Mouse (Mus musculus): ENCODE data around the gene Ube2c. TPM values are rescaled to one million over a fixed set of nuclear protein-coding genes. Genes with fewer than 3 reads are reported as not detected.
A peak's percentile ranks its signal among the peaks of the same experiment; 100 is the strongest.

The Ube2c gene
- total and polyA plus RNA-seq, 2 experiments from 2014 or later = 18.1 to 38.5 TPM

GRCm38 (mm10) chr2:164787779-164788178 is 18.1 kb downstream of the Ube2c start:
- Histone ChIP-seq H3K27ac (ENCODE audit: low read depth, low read length) (no peak overlapping the region), H3K36me3 (ENCODE audit: insufficient read depth, low read length) (peaks cover 20% of the 10 kb centered on the region; the same call in 1 of the 2 replicates), H3K4me2 (ENCODE audit: low read depth, low read length, poor library complexity, severe bottlenecking) (no peak overlapping the region; the same call in 1 of the 2 replicates), H3K4me3 (ENCODE audit: low read depth, low read length) (no peak overlapping the region), H3K9me3 (ENCODE audit: low read length) (no peaks in the 10 kb centered on the region), H3K4me1 (ENCODE audit: insufficient read depth, low read length) (peaks cover 6% of the 10 kb centered on the region; the same call in 1 of the 2 replicates), H3K27me3 (ENCODE audit: insufficient read depth, low read length) (no peaks in the 10 kb centered on the region), H3K9ac (replicated peaks; ENCODE audit: low read length, poor library complexity, severe bottlenecking) (no peak overlapping the region)
- ATAC-seq (ENCODE audit: low FRiP score) (no peak), DNase-seq (ENCODE audit: low spot score) (no peak)
- 79% methylated on average over 10 of the region's 10 CpGs for WGBS
- TF ChIP-seq CTCF (IDR thresholded peaks at IDR 0.05) = no peak

GRCm38 (mm10) chr2:164788411-164788810 is 18.7 kb downstream of the Ube2c start:
- Histone ChIP-seq H3K4me3 (ENCODE audit: low read depth, low read length) (no peak overlapping the region), H3K4me2 (ENCODE audit: low read depth, low read length, poor library complexity, severe bottlenecking) (peak overlapping the region; percentile 9; the same call in 1 of the 2 replicates), H3K27ac (ENCODE audit: low read depth, low read length) (no peak overlapping the region), H3K9me3 (ENCODE audit: low read length) (no peaks in the 10 kb centered on the region), H3K9ac (replicated peaks; ENCODE audit: low read length, poor library complexity, severe bottlenecking) (0 out of 2 replicates have a peak overlapping the region, but pooled peaks have one; percentile 5), H3K27me3 (ENCODE audit: insufficient read depth, low read length) (no peaks in the 10 kb centered on the region), H3K36me3 (ENCODE audit: insufficient read depth, low read length) (peaks cover 22% of the 10 kb centered on the region; the same call in 1 of the 2 replicates), H3K4me1 (ENCODE audit: insufficient read depth, low read length) (peaks cover 6% of the 10 kb centered on the region; the same call in 1 of the 2 replicates)
- DNase-seq (ENCODE audit: low spot score) = no peak
- ATAC-seq (ENCODE audit: low FRiP score) = no peak
- WGBS = 70% methylated on average over 4 of the region's 4 CpGs
- TF ChIP-seq CTCF (IDR thresholded peaks at IDR 0.05) = no peak

GRCm38 (mm10) chr2:164790451-164790850 is 20.8 kb downstream of the Ube2c start:
- ATAC-seq (ENCODE audit: low FRiP score) (no peak), DNase-seq (ENCODE audit: low spot score) (no peak)
- no peak overlapping the region for H3K9ac ChIP-seq (replicated peaks; ENCODE audit: low read length, poor library complexity, severe bottlenecking)
- no peak overlapping the region for H3K4me3 ChIP-seq (ENCODE audit: low read depth, low read length)
- 92% methylated on average over 4 of the region's 4 CpGs for WGBS
- no peak overlapping the region for H3K27ac ChIP-seq (ENCODE audit: low read depth, low read length)
- no peaks in the 10 kb centered on the region for H3K9me3 ChIP-seq (ENCODE audit: low read length)
- no peaks in the 10 kb centered on the region for H3K27me3 ChIP-seq (ENCODE audit: insufficient read depth, low read length)
- H3K4me2 ChIP-seq (ENCODE audit: low read depth, low read length, poor library complexity, severe bottlenecking) = no peak overlapping the region
- peaks cover 3% of the 10 kb centered on the region; the same call in 1 of the 2 replicates for H3K4me1 ChIP-seq (ENCODE audit: insufficient read depth, low read length)
- peaks cover 30% of the 10 kb centered on the region; the same call in 1 of the 2 replicates for H3K36me3 ChIP-seq (ENCODE audit: insufficient read depth, low read length)
- TF ChIP-seq CTCF (IDR thresholded peaks at IDR 0.05) = no peak

GRCm38 (mm10) chr2:164791841-164792261 is 22.2 kb downstream of the Ube2c start:
- TF ChIP-seq CTCF (IDR thresholded peaks at IDR 0.05) = no peak
- Histone ChIP-seq H3K27me3 (ENCODE audit: insufficient read depth, low read length) (no peaks in the 10 kb centered on the region), H3K4me1 (ENCODE audit: insufficient read depth, low read length) (peaks cover 3% of the 10 kb centered on the region; the same call in 1 of the 2 replicates), H3K9ac (replicated peaks; ENCODE audit: low read length, poor library complexity, severe bottlenecking) (no peak overlapping the region), H3K27ac (ENCODE audit: low read depth, low read length) (no peak overlapping the region), H3K9me3 (ENCODE audit: low read length) (no peaks in the 10 kb centered on the region), H3K4me3 (ENCODE audit: low read depth, low read length) (no peak overlapping the region), H3K36me3 (ENCODE audit: insufficient read depth, low read length) (peaks cover 40% of the 10 kb centered on the region; the same call in 1 of the 2 replicates), H3K4me2 (ENCODE audit: low read depth, low read length, poor library complexity, severe bottlenecking) (no peak overlapping the region)
- no peak for ATAC-seq (ENCODE audit: low FRiP score)
- no peak for DNase-seq (ENCODE audit: low spot score)
- WGBS = 85% methylated on average over 18 of the region's 18 CpGs

- no peak overlapping the region for H3K4me3 ChIP-seq (ENCODE audit: low read depth, low read length)
- TF ChIP-seq CTCF (IDR thresholded peaks at IDR 0.05) = no peak
- DNase-seq (ENCODE audit: low spot score) = no peak
- 91% methylated on average over 12 of the region's 12 CpGs for WGBS
- no peaks in the 10 kb centered on the region for H3K9me3 ChIP-seq (ENCODE audit: low read length)
- H3K36me3 ChIP-seq (ENCODE audit: insufficient read depth, low read length) = peaks cover 40% of the 10 kb centered on the region; the same call in 1 of the 2 replicates
- H3K4me1 ChIP-seq (ENCODE audit: insufficient read depth, low read length) = no peaks in the 10 kb centered on the region
- ATAC-seq (ENCODE audit: low FRiP score) = no peak
- H3K27me3 ChIP-seq (ENCODE audit: insufficient read depth, low read length) = no peaks in the 10 kb centered on the region
- no peak overlapping the region for H3K9ac ChIP-seq (replicated peaks; ENCODE audit: low read length, poor library complexity, severe bottlenecking)
- H3K27ac ChIP-seq (ENCODE audit: low read depth, low read length) = no peak overlapping the region
- H3K4me2 ChIP-seq (ENCODE audit: low read depth, low read length, poor library complexity, severe bottlenecking) = no peak overlapping the region
Measured at GRCm38 (mm10) chr2:164792400-164793190, 22.9 kb downstream of the Ube2c start.

- ATAC-seq (ENCODE audit: low FRiP score) (no peak), DNase-seq (ENCODE audit: low spot score) (peak; percentile 38)
- H3K4me3 ChIP-seq (ENCODE audit: low read depth, low read length) = no peak overlapping the region
- TF ChIP-seq CTCF (IDR thresholded peaks at IDR 0.05) = peak; percentile 71
- no peaks in the 10 kb centered on the region for H3K4me1 ChIP-seq (ENCODE audit: insufficient read depth, low read length)
- H3K36me3 ChIP-seq (ENCODE audit: insufficient read depth, low read length) = peaks cover 40% of the 10 kb centered on the region; the same call in 1 of the 2 replicates
- H3K27ac ChIP-seq (ENCODE audit: low read depth, low read length) = no peak overlapping the region
- H3K9ac ChIP-seq (replicated peaks; ENCODE audit: low read length, poor library complexity, severe bottlenecking) = no peak overlapping the region
- WGBS = 90% methylated on average over 3 of the region's 3 CpGs
- H3K9me3 ChIP-seq (ENCODE audit: low read length) = no peaks in the 10 kb centered on the region
- H3K27me3 ChIP-seq (ENCODE audit: insufficient read depth, low read length) = no peaks in the 10 kb centered on the region
- no peak overlapping the region for H3K4me2 ChIP-seq (ENCODE audit: low read depth, low read length, poor library complexity, severe bottlenecking)
Measured at GRCm38 (mm10) chr2:164793236-164793635, 23.5 kb downstream of the Ube2c start.
